ENCODE assay signal across 20 mouse cellular contexts in genomic region chrX:160592933-160593332, GRCm38 (mm10).
A peak's percentile ranks its signal among the peaks of the same experiment; 100 is the strongest.
DNase-seq lines count a peak whose midpoint lies in the region; ATAC-seq and TF ChIP-seq lines count a peak whose summit lies in the region.
"Had no signal": no experiment of that assay in that cellular context is flagged by ENCODE, and none has a peak within 500 bp of the region (broad histone marks: within the 10 kb centered on the region; RNA-seq: fewer than 3 reads in every experiment).

No protein-coding gene starts in this region.

- 0 out of 2 replicates have a peak overlapping the region, but pooled peaks have one; percentile 38 for H3K27ac ChIP-seq in midbrain, embryonic 16.5 days (ENCODE audit: low read length)
- no peak overlapping the region for H3K27ac ChIP-seq in midbrain, embryonic 10.5 days (replicated peaks)
- H3K27ac ChIP-seq in forebrain, postnatal 0 days (ENCODE audit: low read depth, low read length) = peak overlapping the region; percentile 69
- H3K27ac ChIP-seq: embryonic facial prominence, embryonic 15.5 days; heart, embryonic 13.5 days; hindbrain, postnatal 0 days; liver, embryonic 14.5 days; stomach, embryonic 15.5 days had no signal

- peak; percentile 9 for DNase-seq in kidney, postnatal 10 days
- DNase-seq in kidney, adult 18-20 months = no peak
- DNase-seq in midbrain, embryonic 10.5 days (ENCODE audit: low spot score) = no peak
- peak; percentile 50 for DNase-seq in forebrain, postnatal 0 days
- DNase-seq in right cerebral cortex, postnatal 14 days = peak; percentile 36
- no peak for DNase-seq in urinary bladder, postnatal 25 days (ENCODE audit: low spot score)
- no peak for DNase-seq in spleen, postnatal 4 days (ENCODE audit: low spot score in 2 of 2)
- DNase-seq: adrenal gland, adult 2 months; cerebellum, adult 2 months; gastrocnemius, postnatal 36 days; kidney, adult 2 months; kidney, postnatal 36 days; thymus, postnatal 25 days had no signal

- H3K9me3 ChIP-seq in midbrain, embryonic 16.5 days (replicated peaks; ENCODE audit: control insufficient read depth, low read length, poor library complexity, severe bottlenecking) = no peaks in the 10 kb centered on the region
- no peaks in the 10 kb centered on the region for H3K9me3 ChIP-seq in midbrain, embryonic 10.5 days (replicated peaks)
- H3K9me3 ChIP-seq in forebrain, postnatal 0 days (ENCODE audit: low read length) = no peaks in the 10 kb centered on the region
- H3K9me3 ChIP-seq: embryonic facial prominence, embryonic 15.5 days; heart, embryonic 13.5 days; stomach, embryonic 15.5 days had no signal

- no peaks in the 10 kb centered on the region for H3K4me1 ChIP-seq in midbrain, embryonic 16.5 days (ENCODE audit: control insufficient read depth, insufficient read depth, low read length)
- H3K4me1 ChIP-seq in midbrain, embryonic 10.5 days = peaks cover 7% of the 10 kb centered on the region; the same call in 1 of the 2 replicates
- no peaks in the 10 kb centered on the region for H3K4me1 ChIP-seq in forebrain, postnatal 0 days (ENCODE audit: insufficient read depth)
- H3K4me1 ChIP-seq: embryonic facial prominence, embryonic 15.5 days; stomach, embryonic 15.5 days had no signal

- no peak for TF ChIP-seq CTCF in forebrain, postnatal 0 days (IDR thresholded peaks at IDR 0.05; ENCODE audit: low read depth)

- 72% methylated on average over 6 of the region's 6 CpGs for WGBS in midbrain, embryonic 16.5 days
- 93% methylated on average over 6 of the region's 6 CpGs for WGBS in midbrain, embryonic 10.5 days
- WGBS in forebrain, postnatal 0 days = 64% methylated on average over 6 of the region's 6 CpGs

- no peak overlapping the region for H3K4me2 ChIP-seq in midbrain, embryonic 16.5 days (ENCODE audit: low read length)
- H3K4me2 ChIP-seq in forebrain, postnatal 0 days (ENCODE audit: low read depth) = no peak overlapping the region
- H3K4me2 ChIP-seq: embryonic facial prominence, embryonic 15.5 days; heart, embryonic 13.5 days; stomach, embryonic 15.5 days had no signal

- H3K4me3 ChIP-seq in midbrain, embryonic 16.5 days (ENCODE audit: low read depth, low read length) = no peak overlapping the region
- H3K4me3 ChIP-seq in midbrain, embryonic 10.5 days = no peak overlapping the region
- H3K4me3 ChIP-seq in forebrain, postnatal 0 days (ENCODE audit: low read depth, low read length) = no peak overlapping the region
- H3K4me3 ChIP-seq: embryonic facial prominence, embryonic 15.5 days; heart, embryonic 13.5 days; stomach, embryonic 15.5 days had no signal

- no peak for ATAC-seq in midbrain, embryonic 16.5 days
- ATAC-seq in forebrain, postnatal 0 days = peak; percentile 54
- ATAC-seq: CD4-positive, CD25-positive, alpha-beta regulatory T cell, adult 4 months; hindbrain, postnatal 0 days had no signal

- H3K9ac ChIP-seq in midbrain, embryonic 16.5 days (ENCODE audit: low read depth, low read length) = no peak overlapping the region
- H3K9ac ChIP-seq in forebrain, postnatal 0 days = no peak overlapping the region
- H3K9ac ChIP-seq: embryonic facial prominence, embryonic 15.5 days; heart, embryonic 13.5 days; liver, embryonic 14.5 days; stomach, embryonic 15.5 days had no signal

- H3K36me3 ChIP-seq in midbrain, embryonic 16.5 days (ENCODE audit: control insufficient read depth, insufficient read depth, low read length) = no peaks in the 10 kb centered on the region
- H3K36me3 ChIP-seq in midbrain, embryonic 10.5 days = peaks cover 5% of the 10 kb centered on the region; the same call in 1 of the 2 replicates
- no peaks in the 10 kb centered on the region for H3K36me3 ChIP-seq in forebrain, postnatal 0 days (ENCODE audit: insufficient read depth)
- H3K36me3 ChIP-seq: embryonic facial prominence, embryonic 15.5 days had no signal

- H3K27me3 ChIP-seq in midbrain, embryonic 16.5 days (ENCODE audit: control insufficient read depth, insufficient read depth, low read depth, low read length) = no peaks in the 10 kb centered on the region
- peaks cover 74% of the 10 kb centered on the region for H3K27me3 ChIP-seq in midbrain, embryonic 10.5 days (ENCODE audit: low read depth, poor library complexity, severe bottlenecking)
- H3K27me3 ChIP-seq in forebrain, postnatal 0 days (ENCODE audit: insufficient read depth, low read length) = no peaks in the 10 kb centered on the region
- H3K27me3 ChIP-seq: heart, embryonic 13.5 days; stomach, embryonic 15.5 days had no signal

Comparison
In these comparisons a context has a peak if more than half of its experiments do, and no peak if none do; other contexts are left out.
1. DNase-seq: peak in kidney, postnatal 10 days (single experiment), forebrain, postnatal 0 days (single experiment) and right cerebral cortex, postnatal 14 days (single experiment); none in kidney, adult 18-20 months (single experiment), midbrain, embryonic 10.5 days (single experiment), urinary bladder, postnatal 25 days (single experiment) and spleen, postnatal 4 days (0 of 2).